12 mouse cellular contexts compared by ENCODE assay signal in the genomic region with DNA sequence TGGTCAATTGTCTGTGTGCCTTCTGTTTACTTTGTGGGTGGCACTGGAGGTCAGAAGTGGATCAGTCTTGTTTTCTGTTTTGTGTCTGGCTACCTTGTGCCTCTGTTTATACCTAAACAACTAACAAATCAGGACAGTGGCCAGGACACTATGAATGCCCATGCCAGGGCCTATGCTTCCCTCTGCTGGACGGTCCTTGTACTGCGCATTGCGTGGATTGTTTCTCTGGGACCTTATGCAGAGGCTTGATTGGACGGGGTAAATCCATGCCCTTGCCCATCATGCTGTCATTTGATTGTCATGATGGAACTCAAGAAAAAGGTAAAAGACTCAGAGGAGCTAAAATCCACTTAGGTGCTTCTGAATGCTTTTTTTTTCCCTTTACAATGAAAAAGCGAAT. TPM values are rescaled to one million over a fixed set of nuclear protein-coding genes. Genes with fewer than 3 reads are reported as not detected.
DNase-seq lines count a peak whose midpoint lies in the region; TF ChIP-seq lines count a peak whose summit lies in the region.
"Not testable (repeated sequence)": the region's sequence is repeated elsewhere in the genome, so short reads cannot be mapped to it uniquely, and the experiment has no call there.
"Had no signal": no experiment of that assay in that cellular context is flagged by ENCODE, and none has a peak within 500 bp of the region (broad histone marks: within the 10 kb centered on the region; RNA-seq: fewer than 3 reads in every experiment).

No protein-coding gene starts in this region.

- not testable (repeated sequence) for H3K79me2 ChIP-seq in liver, adult 2 months (ENCODE audit: control insufficient read depth, insufficient read depth, low read length)

- DNase-seq in adrenal gland, adult 18-20 months (ENCODE audit: low spot score in 2 of 2), result peak; percentile 25 to 59
- DNase-seq in cerebellum, postnatal 10 days, result peak; percentile 4 to 13
- peak; percentile 27 for DNase-seq in heart, postnatal 4 days
- DNase-seq in kidney, postnatal 25 days, result peak; percentile 30 to 37
- not testable (repeated sequence) for DNase-seq in liver, adult 2 months (ENCODE audit: extremely low read depth, low read depth, low spot score)
- DNase-seq in right cerebral cortex, adult 2 months (ENCODE audit: low spot score in 2 of 2), result peak; percentile 9 to 35
- DNase-seq in thymus, postnatal 14 days, result peak; percentile 20

- not testable (repeated sequence) for H3K36me3 ChIP-seq in liver, adult 2 months (ENCODE audit: control insufficient read depth, insufficient read depth, low read length)

- 38% methylated on average over 4 of the region's 5 CpGs for WGBS in liver, adult 2 months

- peak; percentile 35; the same call in 1 of the 2 replicates for TF ChIP-seq CTCF in liver, adult 2 months (IDR thresholded peaks at IDR 0.05; ENCODE audit: low read depth, low read length)

- not testable (repeated sequence) for TF ChIP-seq POLR2A in liver, adult 2 months (IDR thresholded peaks at IDR 0.05; ENCODE audit: extremely low read depth, insufficient read depth, low read length)

- H3K27me3 ChIP-seq in liver, adult 2 months (ENCODE audit: control insufficient read depth, insufficient read depth, low read length), result not testable (repeated sequence)

- not testable (repeated sequence) for H3K27ac ChIP-seq in liver, adult 2 months (replicated peaks; ENCODE audit: insufficient read depth, low read depth, low read length)

- not testable (repeated sequence) for H3K9ac ChIP-seq in liver, adult 2 months (ENCODE audit: low read depth, low read length)

- not testable (repeated sequence) for H3K4me1 ChIP-seq in liver, adult 2 months (ENCODE audit: control insufficient read depth, insufficient read depth, low read length)

- H3K4me3 ChIP-seq in liver, adult 2 months (ENCODE audit: insufficient read depth, low read depth, low read length), result not testable (repeated sequence)

RNA-seq across cellular contexts. Expression of gene C130026I21Rik, which starts 16.7 kb away (rescaled TPM):
- total RNA-seq in adrenal gland, adult 18-20 months (2021), result 1 to 10 TPM in 1 of 2 experiments, under 1 TPM in 1; 0.89 to 1.7 TPM
- 1 to 10 TPM in 1 of 2 experiments, under 1 TPM in 1; 0.68 to 1.2 TPM for total RNA-seq in heart, postnatal 4 days (2021)
- total RNA-seq in liver, adult 2 months (2014; rRNA removed), result 0.09 and 1.1 TPM in 2 replicates
- polyA plus RNA-seq in liver, adult 2 months (2012; rRNA removed), result 0.16 TPM in 1 of 2 replicates, not detected in the other
- total RNA-seq: gastrocnemius, postnatal 25 days had no signal
- polyA plus RNA-seq: cerebellum, adult 2 months; forebrain, postnatal 0 days; heart, embryonic 15.5 days; limb, embryonic 10.5 days had no signal
